Mouse (Mus musculus) ES-E14 (cell line): ENCODE measurements around the gene Axin1. TPM values are rescaled to one million over a fixed set of nuclear protein-coding genes. Genes with fewer than 3 reads are reported as not detected.

Experiments used
- DNase-seq: peaks from one replicate; pipeline ENCODE4 v3.0.0-alpha.2; 2013; ENCODE audit warnings: low read depth, low spot score
- H3K27ac ChIP-seq: 2 replicates; pipeline ENCODE4 v1.5.1; 2012; ENCODE audit warnings: low read depth, mild to moderate bottlenecking, low read length, moderate library complexity, mixed read lengths; ENCODE audit not compliant: poor library complexity, insufficient read depth, severe bottlenecking
- H3K36me3 ChIP-seq: 2 replicates; pipeline ENCODE4 v1.6.1; 2012; ENCODE audit warnings: mild to moderate bottlenecking, low read length, moderate library complexity, mixed read lengths; ENCODE audit not compliant: control insufficient read depth, poor library complexity, insufficient read depth, severe bottlenecking
- H3K4me1 ChIP-seq, 2 experiments: fragments of 150-350 bp in 1 of 2; sonication (generic) in 1 of 2; 2 replicates each; pipeline ENCODE4 v1.6.1; 2012; ENCODE audit warnings: low read length in 2 of 2, mild to moderate bottlenecking in 1 of 2, mixed read lengths in 1 of 2; ENCODE audit not compliant: control insufficient read depth in 2 of 2, insufficient read depth in 2 of 2, poor library complexity in 1 of 2
- H3K4me3 ChIP-seq, 2 experiments: fragments of 150-350 bp in 1 of 2; sonication (generic) in 1 of 2; 2 replicates each; pipeline ENCODE4 v1.5.1; 2012; ENCODE audit warnings: low read length in 2 of 2, low read depth in 1 of 2, mild to moderate bottlenecking in 1 of 2, mixed read lengths in 1 of 2; ENCODE audit not compliant: insufficient read depth in 1 of 2, poor library complexity in 1 of 2, severe bottlenecking in 1 of 2
- H3K9ac ChIP-seq: 2 replicates; pipeline ENCODE4 v1.6.1; 2012; ENCODE audit warnings: low read depth, mild to moderate bottlenecking, low read length, mixed read lengths; ENCODE audit not compliant: poor library complexity, insufficient read depth, severe bottlenecking
- H3K9me3 ChIP-seq: fragments of 150-350 bp; sonication (generic); 2 replicates; pipeline ENCODE4 v1.6.1; 2012; ENCODE audit warnings: low read depth, mild to moderate bottlenecking, low read length; ENCODE audit not compliant: control insufficient read depth, insufficient read depth
- CHD2 ChIP-seq: IDR thresholded peaks from 2 replicates; pipeline ENCODE4 v1.6.1; 2014; ENCODE audit warnings: mild to moderate bottlenecking, low read depth, low read length, inconsistent platforms
- HCFC1 ChIP-seq: IDR thresholded peaks from 2 replicates; pipeline ENCODE4 v1.6.1; 2012; ENCODE audit warnings: low read length, inconsistent platforms, borderline replicate concordance; ENCODE audit not compliant: insufficient read depth
- MAFK ChIP-seq: IDR thresholded peaks from 2 replicates; pipeline ENCODE4 v1.6.1; 2014; ENCODE audit warnings: mild to moderate bottlenecking, low read depth, low read length, inconsistent platforms; ENCODE audit not compliant: insufficient read depth
- ZC3H11A ChIP-seq: IDR thresholded peaks from 2 replicates; pipeline ENCODE4 v1.6.1; 2012; ENCODE audit warnings: low read depth, mild to moderate bottlenecking, inconsistent platforms, low read length, borderline replicate concordance
- ZNF384 ChIP-seq: IDR thresholded peaks from 2 replicates; pipeline ENCODE4 v1.6.1; 2012; ENCODE audit warnings: low read depth, low read length, inconsistent platforms
- in situ Hi-C, 2 experiments: fragments of 600-800 bp; cut with MboI; formaldehyde crosslinking; loops; one replicate each; pipeline ENCODE4 v1.15.1; 2025; ENCODE audit warnings: low sequenced_read_pairs in 2 of 2, inconsistent platforms in 1 of 2; ENCODE audit not compliant: unreplicated experiment in 2 of 2
- total RNA-seq: library from RNA; depleted of rRNA; stranded (reverse); fragments of 300-350 nt; gene quantifications from 2 replicates; pipeline ENCODE4 v1.2.3, GENCODE M21; 2012

The Axin1 gene
- total RNA-seq, 1 experiment, result 33.6 TPM

DNA sequence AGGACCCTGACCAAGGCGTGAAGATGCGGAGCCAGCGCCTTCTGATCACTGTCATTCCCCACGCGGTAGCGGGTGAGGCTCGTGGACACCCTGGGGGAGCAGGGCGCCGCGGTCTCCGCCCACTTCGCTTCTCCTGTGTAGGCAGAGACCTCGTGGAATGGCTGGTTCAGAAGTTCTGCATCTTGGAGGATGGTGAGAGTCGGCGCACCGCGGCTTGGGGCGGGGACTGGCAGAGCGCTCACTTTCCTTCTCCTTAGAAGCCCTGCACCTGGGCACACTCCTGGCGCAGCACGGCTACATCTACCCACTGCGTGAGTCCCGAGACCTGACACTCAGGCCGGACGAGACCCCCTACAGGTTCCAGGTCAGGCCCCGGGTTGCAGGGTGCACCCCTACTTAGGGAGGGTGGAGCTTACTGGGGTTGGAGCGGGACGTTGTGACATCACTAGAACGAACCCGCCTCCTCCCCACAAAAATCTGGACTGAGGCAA is 64.9 kb downstream of the Axin1 start:
- Histone ChIP-seq H3K36me3 (peaks cover 5% of the 10 kb centered on the region; the same call in 1 of the 2 replicates), H3K9me3 (no peaks in the 10 kb centered on the region), H3K4me3 (peak overlapping the region; percentile 68 to 70), H3K4me1 (peaks cover 6 to 51% of the 10 kb centered on the region in 2 experiments), H3K9ac (peak overlapping the region; percentile 36; the same call in 1 of the 2 replicates), H3K27ac (no peak overlapping the region)
- TF ChIP-seq HCFC1, result no peak
- no peak for TF ChIP-seq ZNF384
- no peak for TF ChIP-seq MAFK
- no peak for TF ChIP-seq CHD2
- TF ChIP-seq ZC3H11A, result no peak
- in situ Hi-C loops, result no loop called here
- DNase-seq, result peak; percentile 26

GRCm38 (mm10) chr17:26204766-26205165 is 66.3 kb downstream of the Axin1 start:
- no peak overlapping the region for H3K9ac ChIP-seq
- peaks cover 6 to 51% of the 10 kb centered on the region in 2 experiments for H3K4me1 ChIP-seq
- peaks cover 2% of the 10 kb centered on the region; the same call in 1 of the 2 replicates for H3K36me3 ChIP-seq
- in situ Hi-C loops, result no loop called here
- no peak for TF ChIP-seq ZC3H11A
- TF ChIP-seq CHD2, result no peak
- no peak for TF ChIP-seq MAFK
- TF ChIP-seq ZNF384, result no peak
- TF ChIP-seq HCFC1, result no peak
- H3K4me3 ChIP-seq, result no peak overlapping the region
- no peaks in the 10 kb centered on the region for H3K9me3 ChIP-seq
- H3K27ac ChIP-seq, result no peak overlapping the region
- DNase-seq, result no peak

DNA sequence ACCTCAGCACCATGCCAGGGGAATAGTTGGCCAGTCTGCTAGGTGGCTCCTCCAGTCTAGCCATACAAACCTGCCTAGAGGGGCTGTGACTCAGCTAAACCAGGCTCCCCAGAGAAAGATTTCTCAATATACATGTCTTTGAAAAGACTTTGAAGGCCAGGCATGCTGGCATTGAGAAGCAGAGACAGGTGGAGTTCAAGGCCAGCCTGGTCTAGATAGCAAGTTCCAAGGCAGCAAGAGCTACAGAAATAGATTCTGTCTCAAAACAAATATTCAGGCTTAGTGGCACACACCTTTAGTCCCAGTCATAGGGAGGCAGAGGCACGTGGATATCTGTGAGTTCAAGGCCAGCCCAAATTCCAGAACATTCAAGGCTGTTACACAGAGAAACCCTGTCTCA is 67.9 kb downstream of the Axin1 start:
- TF ChIP-seq ZC3H11A, result no peak
- no peak; the same call in none of the 2 replicates for TF ChIP-seq ZNF384
- TF ChIP-seq HCFC1, result no peak
- TF ChIP-seq MAFK, result no peak
- TF ChIP-seq CHD2, result no peak
- peaks cover 6 to 51% of the 10 kb centered on the region in 2 experiments for H3K4me1 ChIP-seq
- no peak overlapping the region for H3K4me3 ChIP-seq
- DNase-seq, result no peak
- H3K9me3 ChIP-seq, result no peaks in the 10 kb centered on the region
- H3K36me3 ChIP-seq, result peaks cover 2% of the 10 kb centered on the region; the same call in 1 of the 2 replicates
- H3K27ac ChIP-seq, result no peak overlapping the region
- no peak overlapping the region for H3K9ac ChIP-seq
- in situ Hi-C loops, result no loop called here

DNA sequence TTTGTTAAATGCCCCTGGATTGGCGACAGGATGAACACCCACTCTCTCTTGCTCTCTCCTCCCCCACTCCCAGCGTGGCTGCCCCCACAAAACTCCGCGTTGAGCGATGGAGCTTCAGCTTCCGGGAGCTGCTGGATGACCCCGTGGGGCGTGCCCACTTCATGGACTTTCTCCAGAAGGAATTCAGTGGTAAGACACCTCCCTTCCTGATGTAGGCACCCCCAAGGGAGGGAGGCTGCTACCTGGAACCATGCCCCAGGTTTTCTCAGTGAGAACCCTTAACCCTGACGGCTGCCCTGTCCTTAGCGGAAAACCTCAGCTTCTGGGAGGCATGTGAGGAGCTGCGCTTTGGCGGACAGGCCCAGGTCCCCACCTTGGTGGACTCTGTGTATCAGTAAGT is 69.2 kb downstream of the Axin1 start, which contains the start of gene Arhgdig:
Gene Arhgdig, minus strand, starts transcription at position 101 of the 400 bp plus-strand sequence.
- in situ Hi-C loops, result no loop called here
- no peaks in the 10 kb centered on the region for H3K9me3 ChIP-seq
- peak within 1 kb of the TSS; percentile 26 to 31; a peak in 2 of 4 replicates for H3K4me3 ChIP-seq
- no peak for DNase-seq
- peaks cover 2% of the 10 kb centered on the region; the same call in 1 of the 2 replicates for H3K36me3 ChIP-seq
- peak within 1 kb of the TSS; percentile 38; the same call in 1 of the 2 replicates for H3K9ac ChIP-seq
- TF ChIP-seq MAFK (no peak), HCFC1 (no peak), ZC3H11A (no peak), ZNF384 (no peak), CHD2 (no peak)
- no peak within 1 kb of the TSS for H3K27ac ChIP-seq
- H3K4me1 ChIP-seq, result peaks cover 6 to 42% of the 10 kb centered on the region in 2 experiments
